Mouse (Mus musculus) erythroblast, embryonic 14.5 days (primary cell): ENCODE measurements around the gene Stard5. TPM values are rescaled to one million over a fixed set of nuclear protein-coding genes. Genes with fewer than 3 reads are reported as not detected.

Experiments used
- H3K27me3 ChIP-seq: 2 replicates; pipeline ENCODE4 v1.6.1; 2012; ENCODE audit warnings: inconsistent platforms; ENCODE audit not compliant: control insufficient read depth
- H3K36me3 ChIP-seq: 2 replicates; pipeline ENCODE4 v1.6.1; 2012; ENCODE audit warnings: mild to moderate bottlenecking, inconsistent platforms; ENCODE audit not compliant: control insufficient read depth
- H3K4me1 ChIP-seq: 2 replicates; pipeline ENCODE4 v1.6.1; 2012; ENCODE audit warnings: inconsistent platforms; ENCODE audit not compliant: control insufficient read depth
- H3K4me3 ChIP-seq: replicated peaks from 2 replicates; pipeline ENCODE3; 2012; ENCODE audit warnings: moderate library complexity, mild to moderate bottlenecking, inconsistent platforms
- H3K9me3 ChIP-seq: 2 replicates; pipeline ENCODE4 v1.6.1; 2012; ENCODE audit warnings: low read length, inconsistent platforms, mixed read lengths; ENCODE audit not compliant: control insufficient read depth
- GATA1 ChIP-seq: IDR thresholded peaks from 2 replicates; pipeline ENCODE4 v1.6.1; 2012; ENCODE audit warnings: low read length, inconsistent platforms, mixed read lengths
- TAL1 ChIP-seq: IDR thresholded peaks from 3 replicates; pipeline ENCODE4 v1.6.1; 2012; ENCODE audit warnings: low read length, inconsistent platforms, mixed read lengths
- polyA plus RNA-seq: library from polyadenylated mRNA; stranded (reverse); fragments of >175 nt; gene quantifications from 2 replicates; pipeline ENCODE4 v1.2.3, GENCODE M21; 2012

Stard5 gene
- polyA plus RNA-seq, 1 experiment = 0.05 TPM

DNA sequence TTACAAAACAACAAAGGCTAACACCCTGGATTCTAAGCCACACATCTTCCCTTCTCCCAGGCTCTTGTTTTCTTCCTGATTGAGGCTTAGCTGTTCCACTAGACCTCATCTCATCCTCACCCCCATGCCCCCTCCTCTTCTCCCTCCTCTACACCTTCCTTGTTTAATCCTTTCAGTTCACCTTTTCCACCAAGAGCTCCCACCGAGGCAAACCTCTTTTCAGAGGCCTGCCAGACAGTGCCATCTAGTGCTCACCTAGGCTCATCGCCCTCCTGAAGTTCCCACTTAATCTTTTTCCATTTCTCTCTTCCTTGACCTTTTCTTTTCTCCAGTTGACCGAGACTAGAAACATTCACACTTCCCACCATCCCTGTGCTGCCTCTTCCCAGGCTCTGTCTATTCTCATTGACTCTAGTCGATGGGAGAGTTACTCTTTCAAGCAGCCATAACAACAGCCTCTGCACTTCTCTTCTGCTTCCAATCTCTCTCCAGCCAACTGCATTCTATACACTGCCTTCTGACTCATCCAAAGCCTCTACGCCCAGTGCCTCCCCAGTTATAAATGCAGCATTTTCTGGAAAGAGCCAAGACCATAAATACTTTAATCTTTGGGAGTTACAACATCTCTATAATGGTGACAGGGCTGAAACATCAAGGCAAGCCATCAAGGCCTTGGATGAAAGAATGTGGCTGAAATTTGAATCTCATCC, 43.9 kb downstream of the Stard5 start:
- Histone ChIP-seq H3K4me1 (no peaks in the 10 kb centered on the region), H3K36me3 (no peaks in the 10 kb centered on the region), H3K27me3 (no peaks in the 10 kb centered on the region), H3K4me3 (no peak overlapping the region), H3K9me3 (no peaks in the 10 kb centered on the region)
- TF ChIP-seq GATA1 = no peak

DNA sequence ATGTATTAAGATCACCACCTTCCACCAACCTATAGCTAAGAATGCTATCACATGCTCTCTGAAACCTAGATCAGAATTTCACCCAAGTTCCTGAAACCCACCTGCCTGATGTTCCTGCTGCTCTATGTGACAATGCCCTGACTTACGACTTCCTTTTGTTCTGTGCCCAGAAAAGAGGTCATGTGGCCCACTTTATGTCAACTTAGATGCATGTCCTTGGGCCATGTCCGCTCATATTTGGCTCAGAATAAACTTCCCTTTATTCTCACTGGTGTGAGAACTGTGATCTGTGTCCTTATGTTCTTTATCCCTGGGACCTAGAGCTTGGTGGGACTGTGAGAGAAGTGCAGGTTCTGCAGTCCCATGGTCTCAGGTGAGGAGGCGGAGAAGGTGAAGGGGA, 45.5 kb downstream of the Stard5 start:
- Histone ChIP-seq H3K36me3 (no peaks in the 10 kb centered on the region), H3K4me3 (no peak overlapping the region), H3K9me3 (no peaks in the 10 kb centered on the region), H3K4me1 (no peaks in the 10 kb centered on the region), H3K27me3 (no peaks in the 10 kb centered on the region)
- no peak for TF ChIP-seq GATA1
- no peak for TF ChIP-seq TAL1

DNA sequence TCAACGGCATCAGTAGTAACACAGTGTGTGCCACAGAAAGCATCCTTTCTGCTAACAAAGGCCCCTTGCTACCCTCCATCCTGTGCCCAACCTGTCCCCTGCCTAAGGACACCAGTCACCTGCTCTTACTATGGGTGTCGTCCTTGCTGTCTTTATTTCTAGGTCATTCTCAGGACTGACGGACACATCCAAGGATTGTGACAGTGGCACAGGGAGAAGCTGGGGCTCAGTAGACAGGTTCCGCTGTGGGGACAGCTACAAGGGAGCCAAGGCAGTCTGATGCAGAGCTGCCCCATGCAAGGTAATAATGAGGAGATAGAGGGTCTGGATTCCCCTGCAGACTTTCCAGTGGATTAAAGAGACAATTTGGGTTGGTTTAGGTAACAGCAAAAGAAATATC, 46.7 kb downstream of the Stard5 start:
- H3K4me1 ChIP-seq = no peaks in the 10 kb centered on the region
- H3K27me3 ChIP-seq = no peaks in the 10 kb centered on the region
- TF ChIP-seq GATA1 (no peak), TAL1 (no peak)
- no peaks in the 10 kb centered on the region for H3K9me3 ChIP-seq
- no peaks in the 10 kb centered on the region for H3K36me3 ChIP-seq
- H3K4me3 ChIP-seq = no peak overlapping the region

DNA sequence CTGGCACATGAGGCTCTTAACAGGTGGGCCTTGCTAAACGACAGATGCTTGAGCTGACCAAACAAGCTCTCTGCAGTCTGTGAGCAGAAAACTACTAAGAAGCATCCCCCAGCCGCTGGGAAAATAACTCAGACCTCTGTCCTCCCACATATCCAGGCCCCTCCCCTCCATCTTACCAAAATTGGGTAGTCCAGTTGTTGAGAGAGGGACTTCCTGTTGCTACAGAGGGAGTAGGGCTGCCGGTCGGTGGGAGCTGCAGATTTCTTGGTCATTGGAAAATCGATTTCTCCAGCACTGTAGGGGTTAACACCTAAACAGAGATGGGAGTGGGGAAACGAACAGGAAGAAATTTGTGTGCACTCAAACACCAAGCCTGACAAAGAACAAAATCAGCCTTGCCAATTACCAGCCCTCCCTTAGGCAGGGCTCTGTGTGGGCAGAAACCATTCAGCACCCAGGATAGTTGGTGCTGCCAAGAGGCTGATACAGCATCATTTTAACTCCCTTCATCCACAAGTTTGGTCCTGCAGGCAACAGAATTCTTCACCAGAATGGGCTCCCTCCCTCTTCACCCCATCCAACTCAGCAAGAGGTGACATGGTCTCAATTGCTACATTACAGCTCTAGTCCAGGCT, 51.0 kb downstream of the Stard5 start:
- Histone ChIP-seq H3K4me1 (no peaks in the 10 kb centered on the region), H3K4me3 (no peak overlapping the region), H3K9me3 (no peaks in the 10 kb centered on the region), H3K27me3 (no peaks in the 10 kb centered on the region), H3K36me3 (no peaks in the 10 kb centered on the region)
- TF ChIP-seq TAL1 (no peak), GATA1 (no peak)

DNA sequence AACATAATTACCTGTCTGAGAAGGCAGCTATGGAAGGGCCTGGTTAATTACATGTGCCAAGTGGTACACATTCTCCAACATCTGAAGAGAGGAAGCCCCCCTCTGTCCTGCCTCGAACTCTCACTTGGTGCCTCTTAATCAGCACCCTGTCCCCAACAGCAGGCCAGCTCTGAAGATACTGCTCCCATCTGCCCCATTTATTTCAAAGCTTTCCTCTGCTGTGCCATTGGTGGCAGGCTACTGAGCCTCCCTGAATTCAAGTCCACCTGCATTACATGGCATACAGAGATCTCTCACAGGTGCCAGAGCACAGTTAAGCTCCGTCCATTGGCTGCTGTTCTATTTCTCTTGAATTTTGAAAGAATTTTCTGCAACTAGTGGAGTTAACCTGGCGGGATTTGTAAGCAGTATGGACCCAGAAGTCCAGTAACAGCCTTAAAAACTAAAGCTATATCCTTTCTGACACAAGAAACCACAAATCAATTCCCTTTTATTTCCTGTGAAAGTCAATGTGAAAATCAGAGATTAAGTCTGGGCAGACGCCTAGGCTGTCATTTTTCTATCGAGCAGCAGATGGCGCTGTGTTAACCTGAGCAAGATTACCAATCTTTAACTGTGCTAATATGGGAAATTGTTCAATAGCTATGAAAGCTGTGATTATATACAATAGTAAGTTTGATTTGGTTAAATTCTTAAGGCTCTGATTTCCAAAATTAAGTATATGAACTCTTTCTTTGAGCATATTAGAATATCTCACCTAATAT, 63.9 kb downstream of the Stard5 start:
- Histone ChIP-seq H3K4me1 (no peaks in the 10 kb centered on the region), H3K9me3 (no peaks in the 10 kb centered on the region), H3K27me3 (no peaks in the 10 kb centered on the region), H3K36me3 (no peaks in the 10 kb centered on the region), H3K4me3 (no peak overlapping the region)
- TF ChIP-seq GATA1 = no peak
- no peak for TF ChIP-seq TAL1

DNA sequence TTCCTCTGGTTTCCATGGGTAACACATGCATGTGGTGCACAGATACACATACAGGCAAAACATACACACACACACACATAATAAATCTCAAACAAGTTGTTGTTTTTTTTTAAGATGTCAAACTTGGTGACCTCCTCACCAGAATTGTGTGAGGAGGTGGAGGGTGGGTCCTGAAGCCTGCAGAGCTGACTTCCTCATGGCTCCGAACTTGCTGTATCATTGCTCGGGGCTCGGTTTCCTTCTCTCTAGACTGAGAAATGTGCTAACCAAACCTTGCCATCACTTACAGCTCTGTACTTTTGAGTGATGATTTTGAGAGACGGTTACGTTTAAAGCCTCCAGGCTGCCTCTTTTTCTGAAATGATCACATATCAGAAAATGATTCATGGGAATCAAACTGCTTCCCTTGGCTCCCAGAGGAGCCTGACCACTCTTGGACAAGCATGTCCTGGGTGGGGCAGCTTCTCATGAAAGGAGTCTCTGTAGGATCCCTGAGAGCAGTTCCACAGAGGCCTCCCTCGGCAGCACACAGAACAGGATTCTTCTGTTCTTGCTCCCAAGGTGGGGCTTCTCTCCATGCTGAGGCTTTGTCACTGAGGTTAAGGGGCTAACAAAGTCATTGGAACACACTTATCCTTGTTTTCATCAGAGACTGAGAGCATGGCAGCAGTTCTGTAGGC, 67.4 kb downstream of the Stard5 start:
- no peak for TF ChIP-seq TAL1
- TF ChIP-seq GATA1 = no peak
- Histone ChIP-seq H3K9me3 (no peaks in the 10 kb centered on the region), H3K36me3 (no peaks in the 10 kb centered on the region), H3K27me3 (no peaks in the 10 kb centered on the region), H3K4me3 (no peak overlapping the region), H3K4me1 (no peaks in the 10 kb centered on the region)

Other genes with a start within 250 kb of the Stard5 start
- gene Tmc3, start 47.0 kb upstream of the Stard5 start, polyA plus RNA-seq = 0.01 TPM in 1 of 2 replicates, not detected in the other
- gene Il16, start 113.8 kb downstream of the Stard5 start, polyA plus RNA-seq = 0.01 and 0.03 TPM in 2 replicates
- not detected in 2 replicates for gene Cfap161, start 162.9 kb downstream of the Stard5 start, polyA plus RNA-seq